Mouse (Mus musculus): ENCODE results near the gene Aqp12.

- no peak for TF ChIP-seq POLR2A (IDR thresholded peaks at IDR 0.05; ENCODE audit: low read depth, low read length)
- no peak for TF ChIP-seq CTCF (conservative IDR thresholded peaks at IDR 0.05; ENCODE audit: insufficient read depth, insufficient read length, low read depth, low read length)
Measured at GRCm38 (mm10) chr1:92984999-92985398, 21.1 kb upstream of the Aqp12 start.

All from kidney, adult 2 months (tissue).